Mouse (Mus musculus) midbrain, embryonic 13.5 days (tissue): ENCODE data around the gene Acss1. TPM values are rescaled to one million over a fixed set of nuclear protein-coding genes. Genes with fewer than 3 reads are reported as not detected.

Experiments used
- ATAC-seq: fragments of 200-750 bp; cut with Nextera tagmentation; 2 replicates; pipeline ENCODE4 v1.8.0; 2017; ENCODE audit warnings: mild to moderate bottlenecking, moderate TSS enrichment, moderate library complexity
- H3K27ac ChIP-seq: fragments of 300-500 bp; sonication (generic); 2 replicates; pipeline ENCODE4 v1.5.1; 2015; ENCODE audit warnings: inconsistent platforms, mild to moderate bottlenecking, moderate library complexity
- H3K27me3 ChIP-seq: fragments of 300-500 bp; sonication (generic); 2 replicates; pipeline ENCODE4 v1.6.1; 2015; ENCODE audit warnings: mild to moderate bottlenecking, inconsistent platforms
- H3K36me3 ChIP-seq: fragments of 300-500 bp; sonication (generic); 2 replicates; pipeline ENCODE4 v1.6.1; 2015; ENCODE audit warnings: mild to moderate bottlenecking, inconsistent platforms
- H3K4me1 ChIP-seq: fragments of 300-500 bp; sonication (generic); replicated peaks from 2 replicates; pipeline ENCODE4 v1.6.1; 2015; ENCODE audit warnings: inconsistent platforms
- H3K4me2 ChIP-seq: fragments of 300-500 bp; sonication (generic); replicated peaks from 2 replicates; pipeline ENCODE4 v1.6.1; 2015; ENCODE audit warnings: moderate library complexity, mild to moderate bottlenecking, inconsistent platforms
- H3K4me3 ChIP-seq: fragments of 300-500 bp; sonication (generic); replicated peaks from 2 replicates; pipeline ENCODE4 v1.5.1; 2015; ENCODE audit warnings: mild to moderate bottlenecking, inconsistent platforms
- H3K9ac ChIP-seq: fragments of 300-500 bp; sonication (generic); replicated peaks from 2 replicates; pipeline ENCODE4 v1.6.1; 2015; ENCODE audit warnings: mild to moderate bottlenecking, inconsistent platforms
- H3K9me3 ChIP-seq: fragments of 300-500 bp; sonication (generic); 2 replicates; pipeline ENCODE4 v1.6.1; 2016; ENCODE audit warnings: mild to moderate bottlenecking, inconsistent platforms
- WGBS: fragments of 180-500 bp; shearing (Covaris S2); methylation state at CpG from one replicate; pipeline ENCODE4 v1.1.7; 2015; 5-methylcytosine and 5-hydroxymethylcytosine counted together
- polyA plus RNA-seq: library from polyadenylated mRNA; unstranded; fragments of >200 nt; fragmentation: Nextera tagmentation; extraction: Ambion mirVana; gene quantifications from 2 replicates; pipeline ENCODE4 v1.2.1, GENCODE M21; 2015

The Acss1 gene
- polyA plus RNA-seq, 1 experiment from 2014 or later = 22.7 TPM

- no peak overlapping the region for H3K4me2 ChIP-seq
- H3K9me3 ChIP-seq = no peaks in the 10 kb centered on the region
- H3K9ac ChIP-seq = no peak overlapping the region
- no peak overlapping the region; the same call in 1 of the 2 replicates for H3K27ac ChIP-seq
- no peaks in the 10 kb centered on the region for H3K36me3 ChIP-seq
- no peak for ATAC-seq
- no peaks in the 10 kb centered on the region for H3K27me3 ChIP-seq
- WGBS = 63% methylated on average over 13 of the region's 13 CpGs
- H3K4me1 ChIP-seq = peaks cover 46% of the 10 kb centered on the region
- H3K4me3 ChIP-seq = no peak overlapping the region
These were observed 19.9 kb downstream of the Acss1 start for GRCm38 (mm10) chr2:150648300-150648895.

GRCm38 (mm10) chr2:150647681-150648299 is 20.5 kb downstream of the Acss1 start:
- ATAC-seq = no peak
- H3K9ac ChIP-seq = no peak overlapping the region
- no peak overlapping the region for H3K4me3 ChIP-seq
- no peak overlapping the region for H3K27ac ChIP-seq
- 66% methylated on average over 14 of the region's 14 CpGs for WGBS
- H3K4me1 ChIP-seq = peaks cover 47% of the 10 kb centered on the region
- H3K9me3 ChIP-seq = no peaks in the 10 kb centered on the region
- H3K27me3 ChIP-seq = no peaks in the 10 kb centered on the region
- H3K4me2 ChIP-seq = no peak overlapping the region
- no peaks in the 10 kb centered on the region for H3K36me3 ChIP-seq

GRCm38 (mm10) chr2:150646411-150647121 is 21.7 kb downstream of the Acss1 start:
- Histone ChIP-seq H3K36me3 (peaks cover 6% of the 10 kb centered on the region; the same call in 1 of the 2 replicates), H3K27ac (no peak overlapping the region), H3K27me3 (no peaks in the 10 kb centered on the region), H3K4me1 (peaks cover 52% of the 10 kb centered on the region), H3K9me3 (no peaks in the 10 kb centered on the region), H3K9ac (no peak overlapping the region), H3K4me2 (no peak overlapping the region), H3K4me3 (no peak overlapping the region)
- no peak for ATAC-seq
- whole genome bisulfite sequencing = 90% methylated on average over 8 of the region's 8 CpGs

GRCm38 (mm10) chr2:150645225-150645624 is 23.1 kb downstream of the Acss1 start:
- Histone ChIP-seq H3K4me1 (peaks cover 38% of the 10 kb centered on the region), H3K36me3 (peaks cover 9% of the 10 kb centered on the region; the same call in 1 of the 2 replicates), H3K9me3 (no peaks in the 10 kb centered on the region), H3K27ac (peak overlapping the region; percentile 89), H3K4me2 (no peak overlapping the region), H3K27me3 (no peaks in the 10 kb centered on the region), H3K9ac (no peak overlapping the region), H3K4me3 (no peak overlapping the region)
- ATAC-seq = no peak
- WGBS = 92% methylated on average over 4 of the region's 4 CpGs

- Histone ChIP-seq H3K9ac (no peak overlapping the region), H3K4me3 (no peak overlapping the region), H3K36me3 (peaks cover 16% of the 10 kb centered on the region; the same call in 1 of the 2 replicates), H3K27ac (peak overlapping the region; percentile 89), H3K9me3 (no peaks in the 10 kb centered on the region), H3K27me3 (no peaks in the 10 kb centered on the region), H3K4me1 (peaks cover 26% of the 10 kb centered on the region), H3K4me2 (0 out of 2 replicates have a peak overlapping the region, but pooled peaks have one; percentile 7)
- 38% methylated on average over 8 of the region's 8 CpGs for WGBS
- ATAC-seq = peak; percentile 99
These were observed 24.4 kb downstream of the Acss1 start for GRCm38 (mm10) chr2:150643726-150644415.

GRCm38 (mm10) chr2:150643166-150643565 is 25.1 kb downstream of the Acss1 start:
- 81% methylated on average over 1 of the region's 1 CpGs for WGBS
- H3K36me3 ChIP-seq = peaks cover 16% of the 10 kb centered on the region; the same call in 1 of the 2 replicates
- no peaks in the 10 kb centered on the region for H3K9me3 ChIP-seq
- no peaks in the 10 kb centered on the region for H3K27me3 ChIP-seq
- no peak overlapping the region for H3K9ac ChIP-seq
- peaks cover 27% of the 10 kb centered on the region for H3K4me1 ChIP-seq
- H3K4me3 ChIP-seq = no peak overlapping the region
- H3K4me2 ChIP-seq = no peak overlapping the region
- H3K27ac ChIP-seq = peak overlapping the region; percentile 89
- ATAC-seq = no peak

- 0 out of 2 replicates have a peak, but pooled peaks cover 5% of the 10 kb centered on the region for H3K9me3 ChIP-seq
- H3K4me3 ChIP-seq = no peak overlapping the region
- H3K27me3 ChIP-seq = no peaks in the 10 kb centered on the region
- no peak overlapping the region for H3K9ac ChIP-seq
- ATAC-seq = peak; percentile 22; the same call in 1 of the 2 replicates
- 0 out of 2 replicates have a peak overlapping the region, but pooled peaks have one; percentile 35 for H3K27ac ChIP-seq
- H3K4me1 ChIP-seq = peaks cover 23% of the 10 kb centered on the region
- no peak overlapping the region for H3K4me2 ChIP-seq
- 22% methylated on average over 2 of the region's 2 CpGs for WGBS
- H3K36me3 ChIP-seq = peaks cover 39% of the 10 kb centered on the region
These were observed 29.9 kb downstream of the Acss1 start for GRCm38 (mm10) chr2:150638370-150638733.

GRCm38 (mm10) chr2:150637702-150638369 is 30.5 kb downstream of the Acss1 start:
- Histone ChIP-seq H3K4me1 (peaks cover 23% of the 10 kb centered on the region), H3K4me3 (no peak overlapping the region), H3K4me2 (0 out of 2 replicates have a peak overlapping the region, but pooled peaks have one; percentile 7), H3K9me3 (0 out of 2 replicates have a peak, but pooled peaks cover 5% of the 10 kb centered on the region), H3K27me3 (no peaks in the 10 kb centered on the region), H3K9ac (no peak overlapping the region; the same call in 1 of the 2 replicates), H3K36me3 (peaks cover 41% of the 10 kb centered on the region), H3K27ac (peak overlapping the region; percentile 63)
- 36% methylated on average over 6 of the region's 6 CpGs for WGBS
- peak; percentile 84 for ATAC-seq

GRCm38 (mm10) chr2:150635877-150636446 is 32.3 kb downstream of the Acss1 start:
- 76% methylated on average over 3 of the region's 3 CpGs for WGBS
- Histone ChIP-seq H3K9me3 (0 out of 2 replicates have a peak, but pooled peaks cover 5% of the 10 kb centered on the region), H3K4me2 (no peak overlapping the region), H3K27me3 (no peaks in the 10 kb centered on the region), H3K9ac (no peak overlapping the region), H3K27ac (no peak overlapping the region), H3K36me3 (peaks cover 34% of the 10 kb centered on the region), H3K4me3 (no peak overlapping the region), H3K4me1 (peaks cover 17% of the 10 kb centered on the region)
- ATAC-seq = no peak

GRCm38 (mm10) chr2:150629255-150629654 is 39.0 kb downstream of the Acss1 start:
- Histone ChIP-seq H3K9ac (no peak overlapping the region), H3K4me2 (no peak overlapping the region), H3K27ac (no peak overlapping the region), H3K9me3 (0 out of 2 replicates have a peak, but pooled peaks cover 5% of the 10 kb centered on the region), H3K4me1 (no peaks in the 10 kb centered on the region), H3K27me3 (no peaks in the 10 kb centered on the region), H3K36me3 (peaks cover 53% of the 10 kb centered on the region), H3K4me3 (no peak overlapping the region)
- no peak for ATAC-seq
- 94% methylated on average over 4 of the region's 4 CpGs for WGBS

- Histone ChIP-seq H3K36me3 (peaks cover 54% of the 10 kb centered on the region), H3K4me1 (no peaks in the 10 kb centered on the region), H3K9me3 (no peaks in the 10 kb centered on the region), H3K4me3 (no peak overlapping the region), H3K4me2 (no peak overlapping the region), H3K9ac (no peak overlapping the region), H3K27me3 (no peaks in the 10 kb centered on the region), H3K27ac (no peak overlapping the region)
- ATAC-seq = no peak
- WGBS = 66% methylated on average over 6 of the region's 6 CpGs
These were observed 41.2 kb downstream of the Acss1 start for GRCm38 (mm10) chr2:150627140-150627539.
